Mouse (Mus musculus) intestine, embryonic 15.5 days (tissue): ENCODE measurements at regions not wholly inside any gene's neighbourhood (a gene's known extent, or its start where the extent isn't known, plus 50 kb on each side); places are given as distances from the start of the nearest gene placed in this dataset.

ENCODE experiments used
- ATAC-seq: fragments of 200-750 bp; cut with Nextera tagmentation; 2 replicates; pipeline ENCODE4 v1.8.0; 2017; ENCODE audit warnings: moderate TSS enrichment, moderate library complexity
- H3K27ac ChIP-seq: fragments of 300-500 bp; sonication (generic); 2 replicates; pipeline ENCODE4 v1.5.1; 2015; ENCODE audit warnings: mild to moderate bottlenecking, inconsistent platforms
- H3K27me3 ChIP-seq: fragments of 300-500 bp; sonication (generic); replicated peaks from 2 replicates; pipeline ENCODE4 v1.6.1; 2015; ENCODE audit warnings: inconsistent platforms
- H3K36me3 ChIP-seq: fragments of 300-500 bp; sonication (generic); 2 replicates; pipeline ENCODE4 v1.6.1; 2015; ENCODE audit warnings: inconsistent platforms
- H3K4me1 ChIP-seq: fragments of 300-500 bp; sonication (generic); replicated peaks from 2 replicates; pipeline ENCODE4 v1.6.1; 2015; ENCODE audit warnings: inconsistent platforms
- H3K4me2 ChIP-seq: fragments of 300-500 bp; sonication (generic); replicated peaks from 2 replicates; pipeline ENCODE4 v1.6.1; 2015; ENCODE audit warnings: mild to moderate bottlenecking, inconsistent platforms
- H3K4me3 ChIP-seq: fragments of 300-500 bp; sonication (generic); replicated peaks from 2 replicates; pipeline ENCODE4 v1.5.1; 2015; ENCODE audit warnings: inconsistent platforms
- H3K9ac ChIP-seq: fragments of 300-500 bp; sonication (generic); 2 replicates; pipeline ENCODE4 v1.6.1; 2015; ENCODE audit warnings: inconsistent platforms
- H3K9me3 ChIP-seq: fragments of 300-500 bp; sonication (generic); 2 replicates; pipeline ENCODE4 v1.6.1; 2016; ENCODE audit warnings: inconsistent platforms
- WGBS: fragments of 180-500 bp; shearing (Covaris S2); methylation state at CpG from one replicate; pipeline ENCODE4 v1.1.7; 2015; 5-methylcytosine and 5-hydroxymethylcytosine counted together

GRCm38 (mm10) chr17:49266343-49266742 is 161.8 kb upstream of the Mocs1 start:
- Histone ChIP-seq H3K9ac (no peak overlapping the region), H3K4me2 (no peak overlapping the region), H3K4me1 (no peaks in the 10 kb centered on the region), H3K9me3 (no peaks in the 10 kb centered on the region), H3K27ac (no peak overlapping the region), H3K36me3 (no peaks in the 10 kb centered on the region), H3K27me3 (no peaks in the 10 kb centered on the region), H3K4me3 (no peak overlapping the region)
- WGBS = 87% methylated on average over 4 of the region's 4 CpGs
- no peak for ATAC-seq

GRCm38 (mm10) chr17:49269943-49270342 is 158.2 kb upstream of the Mocs1 start:
- Histone ChIP-seq H3K27me3 (no peaks in the 10 kb centered on the region), H3K4me2 (no peak overlapping the region), H3K27ac (no peak overlapping the region), H3K4me1 (no peaks in the 10 kb centered on the region), H3K9ac (no peak overlapping the region), H3K4me3 (no peak overlapping the region), H3K36me3 (no peaks in the 10 kb centered on the region), H3K9me3 (no peaks in the 10 kb centered on the region)
- WGBS = 54% methylated on average over 7 of the region's 7 CpGs
- no peak for ATAC-seq

- Histone ChIP-seq H3K4me1 (no peaks in the 10 kb centered on the region), H3K36me3 (no peaks in the 10 kb centered on the region), H3K4me2 (no peak overlapping the region), H3K9ac (no peak overlapping the region), H3K27ac (no peak overlapping the region), H3K9me3 (no peaks in the 10 kb centered on the region), H3K27me3 (no peaks in the 10 kb centered on the region), H3K4me3 (no peak overlapping the region)
- 72% methylated on average over 11 of the region's 11 CpGs for WGBS
- ATAC-seq = no peak
Observed at GRCm38 (mm10) chr17:49272661-49273448, 155.3 kb upstream of the Mocs1 start.

GRCm38 (mm10) chr17:49274936-49275335 is 153.2 kb upstream of the Mocs1 start:
- 91% methylated on average over 3 of the region's 3 CpGs for WGBS
- H3K4me3 ChIP-seq = no peak overlapping the region
- H3K9ac ChIP-seq = no peak overlapping the region
- no peaks in the 10 kb centered on the region for H3K9me3 ChIP-seq
- no peak overlapping the region for H3K27ac ChIP-seq
- no peak overlapping the region for H3K4me2 ChIP-seq
- H3K36me3 ChIP-seq = no peaks in the 10 kb centered on the region
- H3K4me1 ChIP-seq = peaks cover 4% of the 10 kb centered on the region; the same call in 1 of the 2 replicates
- H3K27me3 ChIP-seq = no peaks in the 10 kb centered on the region
- no peak for ATAC-seq

GRCm38 (mm10) chr17:49275421-49275820 is 152.7 kb upstream of the Mocs1 start:
- no peak overlapping the region for H3K4me3 ChIP-seq
- H3K36me3 ChIP-seq = no peaks in the 10 kb centered on the region
- H3K27ac ChIP-seq = no peak overlapping the region
- H3K4me2 ChIP-seq = no peak overlapping the region
- H3K9ac ChIP-seq = no peak overlapping the region
- H3K27me3 ChIP-seq = no peaks in the 10 kb centered on the region
- peaks cover 4% of the 10 kb centered on the region; the same call in 1 of the 2 replicates for H3K4me1 ChIP-seq
- no peak for ATAC-seq
- no peaks in the 10 kb centered on the region for H3K9me3 ChIP-seq
- 77% methylated on average over 2 of the region's 2 CpGs for WGBS

- no peak overlapping the region for H3K4me2 ChIP-seq
- no peaks in the 10 kb centered on the region for H3K36me3 ChIP-seq
- H3K27me3 ChIP-seq = no peaks in the 10 kb centered on the region
- no peak overlapping the region for H3K4me3 ChIP-seq
- no peak overlapping the region for H3K27ac ChIP-seq
- no peak for ATAC-seq
- 95% methylated on average over 2 of the region's 2 CpGs for WGBS
- peaks cover 4% of the 10 kb centered on the region; the same call in 1 of the 2 replicates for H3K4me1 ChIP-seq
- no peak overlapping the region for H3K9ac ChIP-seq
- no peaks in the 10 kb centered on the region for H3K9me3 ChIP-seq
Observed at GRCm38 (mm10) chr17:49275916-49276315, 152.2 kb upstream of the Mocs1 start.

GRCm38 (mm10) chr17:49278541-49278940 is 149.6 kb upstream of the Mocs1 start:
- no peaks in the 10 kb centered on the region for H3K27me3 ChIP-seq
- H3K9ac ChIP-seq = no peak overlapping the region
- ATAC-seq = no peak; the same call in 1 of the 2 replicates
- H3K4me2 ChIP-seq = no peak overlapping the region
- WGBS = 41% methylated on average over 8 of the region's 8 CpGs
- H3K36me3 ChIP-seq = no peaks in the 10 kb centered on the region
- H3K4me3 ChIP-seq = no peak overlapping the region
- H3K4me1 ChIP-seq = peaks cover 4% of the 10 kb centered on the region; the same call in 1 of the 2 replicates
- no peaks in the 10 kb centered on the region for H3K9me3 ChIP-seq
- H3K27ac ChIP-seq = no peak overlapping the region

GRCm38 (mm10) chr17:49278973-49279727 is 149.0 kb upstream of the Mocs1 start:
- no peak overlapping the region for H3K27ac ChIP-seq
- no peaks in the 10 kb centered on the region for H3K27me3 ChIP-seq
- 49% methylated on average over 10 of the region's 10 CpGs for WGBS
- ATAC-seq = peak; percentile 28; the same call in 1 of the 2 replicates
- H3K9ac ChIP-seq = no peak overlapping the region
- no peaks in the 10 kb centered on the region for H3K9me3 ChIP-seq
- H3K4me1 ChIP-seq = peaks cover 4% of the 10 kb centered on the region; the same call in 1 of the 2 replicates
- no peak overlapping the region for H3K4me2 ChIP-seq
- H3K4me3 ChIP-seq = no peak overlapping the region
- H3K36me3 ChIP-seq = no peaks in the 10 kb centered on the region

- Histone ChIP-seq H3K4me3 (no peak overlapping the region), H3K9ac (no peak overlapping the region), H3K4me2 (no peak overlapping the region), H3K4me1 (peaks cover 4% of the 10 kb centered on the region; the same call in 1 of the 2 replicates), H3K27ac (no peak overlapping the region), H3K9me3 (no peaks in the 10 kb centered on the region), H3K36me3 (no peaks in the 10 kb centered on the region), H3K27me3 (no peaks in the 10 kb centered on the region)
- WGBS = 76% methylated on average over 13 of the region's 13 CpGs
- ATAC-seq = no peak
Observed at GRCm38 (mm10) chr17:49281344-49281743, 146.8 kb upstream of the Mocs1 start.

- no peaks in the 10 kb centered on the region for H3K9me3 ChIP-seq
- H3K27me3 ChIP-seq = no peaks in the 10 kb centered on the region
- H3K4me1 ChIP-seq = peaks cover 4% of the 10 kb centered on the region; the same call in 1 of the 2 replicates
- no peaks in the 10 kb centered on the region for H3K36me3 ChIP-seq
- WGBS = 85% methylated on average over 10 of the region's 10 CpGs
- ATAC-seq = no peak
- no peak overlapping the region for H3K4me3 ChIP-seq
- H3K4me2 ChIP-seq = no peak overlapping the region
- H3K9ac ChIP-seq = no peak overlapping the region
- no peak overlapping the region for H3K27ac ChIP-seq
Observed at GRCm38 (mm10) chr17:49282498-49282897, 145.7 kb upstream of the Mocs1 start.

- H3K4me1 ChIP-seq = peaks cover 4% of the 10 kb centered on the region; the same call in 1 of the 2 replicates
- H3K4me3 ChIP-seq = no peak overlapping the region
- H3K4me2 ChIP-seq = no peak overlapping the region
- no peaks in the 10 kb centered on the region for H3K9me3 ChIP-seq
- 93% methylated on average over 5 of the region's 5 CpGs for WGBS
- no peaks in the 10 kb centered on the region for H3K36me3 ChIP-seq
- H3K27ac ChIP-seq = no peak overlapping the region
- no peak for ATAC-seq
- H3K27me3 ChIP-seq = no peaks in the 10 kb centered on the region
- H3K9ac ChIP-seq = no peak overlapping the region
Observed at GRCm38 (mm10) chr17:49283491-49283890, 144.7 kb upstream of the Mocs1 start.

GRCm38 (mm10) chr17:49291636-49292035 is 136.5 kb upstream of the Mocs1 start:
- Histone ChIP-seq H3K27me3 (no peaks in the 10 kb centered on the region), H3K4me3 (no peak overlapping the region), H3K27ac (no peak overlapping the region), H3K4me2 (no peak overlapping the region), H3K9me3 (no peaks in the 10 kb centered on the region), H3K36me3 (no peaks in the 10 kb centered on the region), H3K4me1 (no peaks in the 10 kb centered on the region), H3K9ac (no peak overlapping the region)
- no peak for ATAC-seq
- WGBS = 87% methylated on average over 3 of the region's 3 CpGs
